Mouse (Mus musculus) kidney, postnatal 0 days (tissue): ENCODE results near the gene Plpp3. TPM values are rescaled to one million over a fixed set of nuclear protein-coding genes. Genes with fewer than 3 reads are reported as not detected.

Source experiments
- ATAC-seq: fragments of 200-750 bp; cut with Nextera tagmentation; replicated peaks from 2 replicates; pipeline ENCODE4 v1.8.0; 2017; ENCODE audit warnings: low read depth, moderate number of reproducible peaks, moderate TSS enrichment, moderate library complexity; ENCODE audit not compliant: low FRiP score
- DNase-seq: peaks from one replicate; pipeline ENCODE4 v3.0.0-alpha.2; 2016; ENCODE audit warnings: low spot score
- H3K27ac ChIP-seq: fragments of 300-500 bp; sonication (generic); 2 replicates; pipeline ENCODE4 v1.5.1; 2014; ENCODE audit warnings: mild to moderate bottlenecking
- H3K27me3 ChIP-seq: fragments of 300-500 bp; sonication (generic); 2 replicates; pipeline ENCODE4 v1.6.1; 2014; ENCODE audit warnings: low read length, mixed read lengths; ENCODE audit not compliant: insufficient read depth
- H3K36me3 ChIP-seq: fragments of 300-500 bp; sonication (generic); 2 replicates; pipeline ENCODE4 v1.6.1; 2014; ENCODE audit warnings: low read length, mixed read lengths; ENCODE audit not compliant: insufficient read depth
- H3K4me1 ChIP-seq: fragments of 300-500 bp; sonication (generic); replicated peaks from 2 replicates; pipeline ENCODE4 v1.6.1; 2014; ENCODE audit warnings: antibody characterized with exemption, low read length, mixed read lengths; ENCODE audit not compliant: insufficient read depth
- H3K4me2 ChIP-seq: fragments of 300-500 bp; sonication (generic); 2 replicates; pipeline ENCODE4 v1.6.1; 2014; ENCODE audit warnings: mild to moderate bottlenecking, low read length, moderate library complexity, mixed read lengths
- H3K4me3 ChIP-seq: fragments of 300-500 bp; sonication (generic); replicated peaks from 2 replicates; pipeline ENCODE4 v1.5.1; 2014; ENCODE audit warnings: low read depth, low read length
- H3K9ac ChIP-seq: fragments of 300-500 bp; sonication (generic); 2 replicates; pipeline ENCODE4 v1.6.1; 2014; ENCODE audit warnings: low read depth, low read length
- H3K9me3 ChIP-seq: fragments of 300-500 bp; sonication (generic); replicated peaks from 2 replicates; pipeline ENCODE4 v1.6.1; 2016; ENCODE audit warnings: low read length, inconsistent platforms, mixed read lengths
- CTCF ChIP-seq: IDR thresholded peaks from 2 replicates; pipeline ENCODE4 v1.5.1; 2016; ENCODE audit warnings: antibody characterized with exemption, low read depth, mild to moderate bottlenecking, moderate library complexity
- WGBS: fragments of 180-500 bp; shearing (Covaris S2); extraction: QIAGEN DNeasy Blood & Tissue Kit; methylation state at CpG from one replicate; pipeline ENCODE4 v1.1.7; 2014; 5-methylcytosine and 5-hydroxymethylcytosine counted together
- polyA plus RNA-seq: library from polyadenylated mRNA; unstranded; fragments of >200 nt; fragmentation: Nextera tagmentation; extraction: Ambion mirVana; gene quantifications from 2 replicates; pipeline ENCODE4 v1.2.1, GENCODE M21; 2015

The Plpp3 gene
- 77.4 and 79.6 TPM in 2 replicates for polyA plus RNA-seq

DNA sequence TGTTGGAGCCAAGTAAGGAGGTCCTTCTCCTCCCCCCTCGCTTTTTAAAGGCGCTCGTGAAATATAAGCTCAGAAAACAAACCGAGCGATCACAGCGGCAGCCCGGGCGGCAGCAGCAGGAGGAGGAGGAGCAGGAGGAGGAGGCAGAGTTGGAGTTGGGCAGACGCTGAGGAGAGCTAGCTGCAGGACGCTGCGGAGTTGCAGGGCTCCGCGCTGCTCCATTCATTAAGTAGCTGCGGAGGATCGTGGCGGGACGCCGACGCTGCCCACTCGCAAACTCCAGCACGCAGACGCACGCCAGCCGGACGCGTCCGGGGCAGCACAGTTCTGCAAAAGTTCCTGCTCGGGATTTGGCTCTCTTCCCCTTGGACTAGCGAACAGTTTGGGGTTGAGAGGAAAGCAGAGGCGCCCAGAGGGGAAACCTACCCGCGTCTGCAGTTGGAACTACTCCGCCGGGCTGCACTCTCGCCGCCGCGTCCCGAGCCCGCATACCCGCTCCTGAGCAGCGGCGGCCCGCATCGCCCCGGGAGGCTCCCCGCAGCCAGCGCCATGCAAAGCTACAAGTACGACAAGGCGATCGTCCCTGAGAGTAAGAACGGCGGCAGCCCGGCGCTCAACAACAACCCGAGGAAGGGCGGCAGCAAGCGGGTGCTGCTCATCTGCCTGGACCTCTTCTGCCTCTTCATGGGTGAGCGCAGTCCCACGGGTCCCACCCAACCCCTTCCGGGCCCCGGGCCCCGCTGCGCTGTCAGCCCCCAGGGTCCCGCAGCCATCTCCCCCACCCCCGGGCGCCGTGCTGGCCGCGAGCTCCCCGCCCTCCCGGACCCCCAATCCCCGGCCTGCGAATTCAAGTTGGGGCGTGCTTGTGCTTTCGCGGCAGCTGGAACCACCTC, at the start of gene Plpp3:
Plpp3 (plus strand) TSS at position 72 of the 893 bp plus-strand sequence.
- no peaks in the 10 kb centered on the region for H3K36me3 ChIP-seq
- H3K4me3 ChIP-seq, result peak within 1 kb of the TSS; percentile 96
- no peaks in the 10 kb centered on the region for H3K27me3 ChIP-seq
- H3K4me1 ChIP-seq, result peaks cover 9% of the 10 kb centered on the region
- peak within 1 kb of the TSS; percentile 96 for H3K27ac ChIP-seq
- TF ChIP-seq CTCF, result no peak
- under 1% methylated on average over 68 of the region's 77 CpGs for WGBS
- DNase-seq (peak; percentile 97), ATAC-seq (peak; percentile 71)
- H3K4me2 ChIP-seq, result peak within 1 kb of the TSS; percentile 72
- no peaks in the 10 kb centered on the region for H3K9me3 ChIP-seq
- H3K9ac ChIP-seq, result peak within 1 kb of the TSS; percentile 85

DNA sequence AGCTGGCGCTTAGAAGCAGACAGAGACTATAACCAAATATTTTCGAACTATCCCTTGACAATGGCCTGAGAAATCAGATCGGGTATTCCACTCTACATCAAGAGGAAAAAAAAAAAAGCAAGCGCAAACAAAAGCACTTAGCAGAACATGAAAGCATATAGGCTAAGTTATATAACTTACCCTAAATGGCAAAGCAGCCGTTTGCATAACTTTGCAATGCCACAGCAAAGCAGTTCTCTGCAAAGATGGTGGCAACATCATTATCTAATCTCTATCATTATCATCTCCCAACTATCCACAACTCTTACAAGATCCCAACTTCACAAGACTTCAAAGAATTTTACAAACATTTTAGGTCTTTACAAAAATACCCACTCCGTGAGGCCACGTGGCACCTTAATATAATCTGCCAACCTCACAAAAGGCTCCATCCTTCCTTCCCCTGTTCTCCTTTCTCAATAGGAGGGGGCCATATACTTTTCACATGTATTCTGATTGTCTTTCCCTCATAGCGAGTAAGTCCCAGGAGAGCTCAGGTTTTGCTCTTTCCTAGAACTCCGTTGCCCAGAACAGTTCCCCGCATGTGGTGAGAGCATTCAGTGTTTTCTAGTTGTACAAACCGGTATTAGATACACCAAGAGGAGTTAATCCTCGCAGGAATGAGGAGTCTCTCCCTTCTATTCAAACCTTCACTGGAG, 49.1 kb upstream of the Plpp3 start:
- H3K4me3 ChIP-seq, result peak overlapping the region; percentile 58
- H3K36me3 ChIP-seq, result no peaks in the 10 kb centered on the region
- ATAC-seq, result no peak
- no peak for DNase-seq
- H3K9me3 ChIP-seq, result no peaks in the 10 kb centered on the region
- H3K4me1 ChIP-seq, result no peaks in the 10 kb centered on the region
- no peak for TF ChIP-seq CTCF
- 0 out of 2 replicates have a peak overlapping the region, but pooled peaks have one; percentile 28 for H3K9ac ChIP-seq
- 64% methylated on average over 12 of the region's 12 CpGs for WGBS
- H3K27ac ChIP-seq, result peak overlapping the region; percentile 71
- peak overlapping the region; percentile 95 for H3K4me2 ChIP-seq
- H3K27me3 ChIP-seq, result no peaks in the 10 kb centered on the region

DNA sequence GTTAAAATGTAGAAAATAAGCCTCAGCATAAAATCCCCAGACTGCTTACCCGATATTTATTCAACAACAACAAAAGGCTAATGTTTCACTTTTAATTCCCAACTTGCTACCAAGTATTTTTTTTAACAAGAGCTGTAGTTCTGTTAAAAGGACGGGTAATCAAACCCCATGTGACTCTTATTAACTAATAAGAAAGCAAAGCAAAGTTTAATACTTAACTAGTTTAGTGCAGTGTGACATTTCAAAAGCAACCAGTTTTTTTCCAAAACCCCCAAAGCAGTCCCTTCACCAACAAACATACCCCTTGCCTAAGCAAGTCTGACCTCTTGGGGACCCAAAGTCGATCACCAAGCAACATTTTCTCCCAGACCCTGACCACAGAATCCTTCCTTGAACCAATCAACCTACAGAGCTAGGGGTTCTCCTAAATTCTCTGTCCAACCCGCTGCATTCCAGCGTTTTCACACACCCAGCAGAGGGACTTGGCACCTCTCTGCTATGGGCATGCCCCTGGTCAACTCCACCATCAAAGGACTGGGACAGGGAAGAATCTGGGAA, 48.4 kb upstream of the Plpp3 start:
- Histone ChIP-seq H3K9me3 (no peaks in the 10 kb centered on the region), H3K9ac (peak overlapping the region; percentile 72; the same call in 1 of the 2 replicates), H3K4me1 (no peaks in the 10 kb centered on the region), H3K4me3 (peak overlapping the region; percentile 58), H3K4me2 (peak overlapping the region; percentile 95), H3K36me3 (no peaks in the 10 kb centered on the region), H3K27ac (peak overlapping the region; percentile 90), H3K27me3 (no peaks in the 10 kb centered on the region)
- no peak for TF ChIP-seq CTCF
- WGBS, result 23% methylated on average over 5 of the region's 5 CpGs
- ATAC-seq (peak; percentile 29; the same call in 1 of the 2 replicates), DNase-seq (peak; percentile 40)

DNA sequence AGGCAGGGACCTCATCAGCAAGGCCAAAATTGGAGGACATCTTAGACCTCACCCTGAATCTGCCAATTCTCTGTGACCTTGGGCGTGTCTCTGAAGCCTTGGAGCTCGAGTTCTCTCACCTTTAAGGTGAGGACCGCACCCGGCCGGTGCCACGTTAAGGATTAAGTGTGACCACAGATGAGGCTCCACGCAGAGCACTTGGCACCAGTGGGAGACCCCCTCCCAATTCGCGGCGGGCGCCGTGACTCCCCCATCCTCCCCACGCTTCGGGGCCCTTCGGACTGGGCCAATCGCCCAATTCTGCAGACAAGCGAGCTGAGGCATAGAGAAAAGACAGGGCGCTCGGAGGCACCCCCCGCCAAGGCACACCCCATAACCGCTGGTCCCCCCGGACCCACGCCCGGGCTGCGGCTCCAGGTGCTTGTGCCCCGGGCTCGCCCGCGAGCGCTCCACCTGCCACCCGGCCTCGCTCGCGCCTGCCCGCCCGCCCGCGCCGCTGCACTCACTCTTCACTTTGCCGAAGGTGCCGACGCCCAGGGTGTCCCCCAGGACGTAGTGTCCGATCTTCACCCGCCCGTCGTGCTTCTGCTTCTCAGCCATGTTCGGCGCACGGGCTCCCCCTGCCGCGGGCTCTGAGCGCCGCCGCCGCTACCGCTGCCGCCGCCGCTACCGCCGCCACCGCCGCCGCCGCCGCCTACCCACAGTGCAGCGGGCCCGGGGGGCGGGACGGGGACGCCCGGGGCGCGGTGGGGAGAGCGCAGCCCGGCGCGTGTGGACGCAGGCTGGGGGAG, 47.8 kb upstream of the Plpp3 start, which contains the start of gene Prkaa2:
Prkaa2 (minus strand) TSS at position 692 of the 791 bp plus-strand sequence.
- TF ChIP-seq CTCF, result no peak
- Histone ChIP-seq H3K9ac (peak within 1 kb of the TSS; percentile 72), H3K4me3 (peak within 1 kb of the TSS; percentile 58), H3K9me3 (no peaks in the 10 kb centered on the region), H3K36me3 (no peaks in the 10 kb centered on the region), H3K4me1 (no peaks in the 10 kb centered on the region), H3K27me3 (no peaks in the 10 kb centered on the region), H3K4me2 (peak within 1 kb of the TSS; percentile 95), H3K27ac (peak within 1 kb of the TSS; percentile 90)
- DNase-seq (peak; percentile 70), ATAC-seq (peak; percentile 88)
- WGBS, result 1% methylated on average over 70 of the region's 80 CpGs

DNA sequence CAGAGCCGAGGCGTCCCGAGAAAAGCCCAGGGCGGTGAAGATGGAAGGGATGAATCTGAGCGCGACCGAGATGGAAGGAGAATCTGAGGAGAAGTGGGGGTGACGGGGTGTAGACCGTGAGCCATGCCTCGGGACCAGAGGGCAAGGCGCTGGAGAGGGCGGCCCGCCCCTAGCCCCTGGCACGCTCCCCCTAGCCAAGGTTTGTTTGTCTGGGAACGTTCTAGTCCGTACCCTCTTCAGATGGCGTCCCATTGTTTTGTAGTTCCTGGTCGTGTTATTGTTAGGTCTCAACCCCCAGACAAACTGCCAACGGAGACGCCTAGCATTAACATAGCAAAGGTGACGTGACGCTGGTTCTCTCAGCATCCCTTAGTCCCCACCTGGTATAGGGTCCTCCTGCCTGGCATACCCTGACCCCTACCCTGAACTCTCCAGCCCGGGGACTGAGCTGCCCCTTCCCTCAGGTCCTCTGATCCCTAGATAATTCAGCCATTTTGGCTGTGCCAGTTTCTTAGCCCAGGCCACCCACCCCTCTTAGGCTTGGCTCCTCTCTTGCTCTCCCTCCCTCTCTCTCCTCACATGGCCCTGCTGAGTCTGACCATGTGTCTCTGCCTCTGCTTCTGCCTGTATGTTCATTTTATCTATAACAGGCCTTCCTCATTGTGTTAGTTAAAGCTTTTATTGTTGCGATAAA, 47.0 kb upstream of the Plpp3 start:
- H3K27ac ChIP-seq, result peak overlapping the region; percentile 90
- no peak for TF ChIP-seq CTCF
- H3K36me3 ChIP-seq, result no peaks in the 10 kb centered on the region
- no peaks in the 10 kb centered on the region for H3K9me3 ChIP-seq
- WGBS, result 3% methylated on average over 21 of the region's 24 CpGs
- H3K9ac ChIP-seq, result peak overlapping the region; percentile 72
- peak overlapping the region; percentile 58 for H3K4me3 ChIP-seq
- ATAC-seq, result peak; percentile 44
- H3K4me1 ChIP-seq, result no peaks in the 10 kb centered on the region
- peak; percentile 13 for DNase-seq
- peak overlapping the region; percentile 95 for H3K4me2 ChIP-seq
- no peaks in the 10 kb centered on the region for H3K27me3 ChIP-seq
